Mouse (Mus musculus) forebrain, embryonic 14.5 days (tissue): ENCODE results near the gene Rassf6. TPM values are rescaled to one million over a fixed set of nuclear protein-coding genes. Genes with fewer than 3 reads are reported as not detected.

ENCODE experiments used
- ATAC-seq: fragments of 200-750 bp; cut with Nextera tagmentation; 2 replicates; pipeline ENCODE4 v1.8.0; 2017; ENCODE audit warnings: mild to moderate bottlenecking, moderate library complexity
- DNase-seq: peaks from one replicate; pipeline ENCODE4 v3.0.0-alpha.2; 2015; ENCODE audit warnings: low spot score
- H3K27ac ChIP-seq: fragments of 300-500 bp; sonication (generic); 2 replicates; pipeline ENCODE4 v1.5.1; 2014; ENCODE audit warnings: low read depth, mild to moderate bottlenecking, control low read depth, low read length, moderate library complexity
- H3K27me3 ChIP-seq: fragments of 300-500 bp; sonication (generic); replicated peaks from 2 replicates; pipeline ENCODE4 v1.6.1; 2014; ENCODE audit warnings: low read length, control low read depth, mixed read lengths; ENCODE audit not compliant: control insufficient read depth, insufficient read depth
- H3K36me3 ChIP-seq: fragments of 300-500 bp; sonication (generic); 2 replicates; pipeline ENCODE4 v1.6.1; 2014; ENCODE audit warnings: low read length, control low read depth; ENCODE audit not compliant: control insufficient read depth, insufficient read depth
- H3K4me1 ChIP-seq: fragments of 300-500 bp; sonication (generic); 2 replicates; pipeline ENCODE4 v1.6.1; 2014; ENCODE audit warnings: antibody characterized with exemption, low read length, control low read depth; ENCODE audit not compliant: control insufficient read depth, insufficient read depth
- H3K4me2 ChIP-seq: fragments of 300-500 bp; sonication (generic); 2 replicates; pipeline ENCODE4 v1.6.1; 2014; ENCODE audit warnings: mild to moderate bottlenecking, control low read depth, low read length
- H3K4me3 ChIP-seq: fragments of 300-500 bp; sonication (generic); 2 replicates; pipeline ENCODE4 v1.5.1; 2014; ENCODE audit warnings: low read depth, low read length, control low read depth
- H3K9ac ChIP-seq: fragments of 300-500 bp; sonication (generic); 2 replicates; pipeline ENCODE4 v1.6.1; 2014; ENCODE audit warnings: mild to moderate bottlenecking, low read length, control low read depth, moderate library complexity
- H3K9me3 ChIP-seq: fragments of 300-500 bp; sonication (generic); replicated peaks from 2 replicates; pipeline ENCODE4 v1.6.1; 2016; ENCODE audit warnings: low read length, control low read depth, mixed read lengths; ENCODE audit not compliant: control insufficient read depth
- WGBS: fragments of 180-500 bp; shearing (Covaris S2); extraction: QIAGEN DNeasy Blood & Tissue Kit; methylation state at CpG from one replicate; pipeline ENCODE4 v1.1.7; 2014; 5-methylcytosine and 5-hydroxymethylcytosine counted together
- polyA plus RNA-seq: library from polyadenylated mRNA; unstranded; fragments of >200 nt; fragmentation: Nextera tagmentation; extraction: Ambion mirVana; gene quantifications from 2 replicates; pipeline ENCODE4 v1.2.1, GENCODE M21; 2014

Rassf6 gene
- polyA plus RNA-seq, 1 experiment from 2014 or later: 0.74 TPM

DNA sequence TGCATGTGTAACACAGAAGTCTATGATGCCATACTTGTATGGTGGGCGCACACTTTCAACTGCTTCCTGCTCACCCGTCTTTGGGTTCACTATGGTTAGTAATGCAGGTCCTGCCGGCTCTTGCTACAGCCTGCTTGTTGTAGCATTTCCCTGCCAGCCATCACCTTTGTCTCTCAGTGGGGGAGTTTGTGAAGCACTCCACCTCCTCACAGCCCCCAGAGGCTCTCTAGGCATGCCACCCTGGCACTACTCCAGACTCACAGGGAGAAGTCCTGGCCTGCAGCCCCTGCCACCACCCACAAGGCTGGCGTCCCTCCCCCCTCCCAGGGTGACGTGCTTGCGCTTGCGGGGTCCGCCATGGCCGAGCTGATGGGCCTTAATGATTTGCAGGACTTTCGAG, 49.8 kb downstream of the Rassf6 start:
- H3K4me3 ChIP-seq: no peak overlapping the region
- H3K36me3 ChIP-seq: no peaks in the 10 kb centered on the region
- H3K9me3 ChIP-seq: no peaks in the 10 kb centered on the region
- DNase-seq (no peak), ATAC-seq (no peak)
- no peak overlapping the region for H3K9ac ChIP-seq
- H3K4me1 ChIP-seq: no peaks in the 10 kb centered on the region
- no peaks in the 10 kb centered on the region for H3K27me3 ChIP-seq
- no peak overlapping the region for H3K4me2 ChIP-seq
- WGBS: 84% methylated on average over 10 of the region's 10 CpGs
- H3K27ac ChIP-seq: no peak overlapping the region

DNA sequence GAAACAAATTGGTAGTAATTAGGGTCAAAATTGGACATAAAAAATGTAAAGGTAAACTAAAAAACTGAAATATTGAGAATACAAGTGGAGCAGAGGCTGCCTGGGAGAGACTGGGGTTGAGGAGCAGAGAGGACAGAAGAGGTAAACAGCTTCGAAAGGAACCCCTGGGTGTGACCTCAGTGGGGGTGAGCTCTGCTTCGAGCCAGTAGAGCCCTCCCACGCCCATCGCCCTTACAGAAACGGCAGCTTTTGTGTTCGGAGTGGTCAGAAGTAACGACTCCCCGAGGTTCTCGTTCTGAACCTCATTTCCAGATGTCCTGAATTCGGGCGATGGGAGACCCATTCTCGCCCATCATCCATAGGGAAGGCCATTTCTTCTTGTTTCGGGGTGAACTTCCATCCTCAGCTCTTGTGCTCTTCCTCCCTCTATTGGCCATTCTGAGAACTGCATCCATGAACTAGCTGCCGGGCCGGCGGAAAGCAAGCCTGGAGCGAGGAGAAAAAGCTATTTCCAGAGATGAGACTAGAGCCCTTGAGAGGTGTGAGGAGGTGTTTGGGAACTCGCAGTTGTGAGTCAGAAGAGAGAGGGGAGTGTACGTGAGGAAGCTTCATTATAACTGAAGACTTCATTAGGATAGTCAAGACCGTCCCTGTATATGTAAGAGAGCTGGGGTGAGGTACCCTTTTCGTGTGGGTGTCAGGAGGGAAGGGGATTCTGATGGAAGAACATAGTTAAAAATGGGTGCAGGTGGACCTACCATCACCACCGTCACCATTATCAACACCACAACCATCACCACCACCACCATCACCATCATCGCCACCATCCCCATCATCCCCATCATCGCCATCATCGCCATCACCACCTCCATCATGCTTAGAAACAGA, 51.5 kb downstream of the Rassf6 start:
- peak overlapping the region; percentile 59 for H3K4me2 ChIP-seq
- ATAC-seq (peak; percentile 87), DNase-seq (peak; percentile 88)
- no peaks in the 10 kb centered on the region for H3K9me3 ChIP-seq
- H3K27me3 ChIP-seq: no peaks in the 10 kb centered on the region
- no peaks in the 10 kb centered on the region for H3K4me1 ChIP-seq
- 24% methylated on average over 25 of the region's 25 CpGs for WGBS
- no peaks in the 10 kb centered on the region for H3K36me3 ChIP-seq
- H3K4me3 ChIP-seq: peak overlapping the region; percentile 30
- no peak overlapping the region for H3K27ac ChIP-seq
- H3K9ac ChIP-seq: peak overlapping the region; percentile 48; the same call in 1 of the 2 replicates

DNA sequence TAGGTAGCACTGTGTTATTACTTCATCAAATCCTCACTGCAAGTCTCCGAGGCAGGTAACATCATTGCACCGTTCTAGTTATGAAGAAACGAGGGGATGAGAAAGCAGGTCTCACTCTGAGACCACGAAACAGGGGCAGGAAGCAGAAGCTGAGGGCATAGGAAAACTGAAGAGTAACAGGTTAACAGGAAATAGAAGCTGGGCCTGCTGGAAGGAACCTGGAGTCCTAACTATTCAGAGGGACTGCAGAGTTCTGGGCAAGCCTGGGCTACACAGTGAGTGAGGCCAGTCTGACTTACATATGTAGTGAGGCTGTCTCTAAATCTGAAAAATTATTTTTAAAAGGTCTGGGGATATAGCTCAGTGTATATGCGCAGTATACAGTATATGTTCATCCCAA, 52.4 kb downstream of the Rassf6 start:
- Histone ChIP-seq H3K4me2 (no peak overlapping the region), H3K4me3 (no peak overlapping the region), H3K27me3 (no peaks in the 10 kb centered on the region), H3K9me3 (no peaks in the 10 kb centered on the region), H3K4me1 (no peaks in the 10 kb centered on the region), H3K9ac (no peak overlapping the region), H3K27ac (no peak overlapping the region), H3K36me3 (no peaks in the 10 kb centered on the region)
- no peak for ATAC-seq
- DNase-seq: no peak
- 93% methylated on average over 5 of the region's 5 CpGs for WGBS

GRCm38 (mm10) chr5:90586511-90586910, 53.9 kb downstream of the Rassf6 start:
- H3K9me3 ChIP-seq: no peaks in the 10 kb centered on the region
- ATAC-seq (no peak), DNase-seq (peak; percentile 33)
- no peaks in the 10 kb centered on the region for H3K36me3 ChIP-seq
- no peak overlapping the region for H3K4me3 ChIP-seq
- no peaks in the 10 kb centered on the region for H3K4me1 ChIP-seq
- no peak overlapping the region for H3K4me2 ChIP-seq
- no peak overlapping the region for H3K27ac ChIP-seq
- 72% methylated on average over 5 of the region's 5 CpGs for WGBS
- H3K27me3 ChIP-seq: no peaks in the 10 kb centered on the region
- H3K9ac ChIP-seq: no peak overlapping the region

DNA sequence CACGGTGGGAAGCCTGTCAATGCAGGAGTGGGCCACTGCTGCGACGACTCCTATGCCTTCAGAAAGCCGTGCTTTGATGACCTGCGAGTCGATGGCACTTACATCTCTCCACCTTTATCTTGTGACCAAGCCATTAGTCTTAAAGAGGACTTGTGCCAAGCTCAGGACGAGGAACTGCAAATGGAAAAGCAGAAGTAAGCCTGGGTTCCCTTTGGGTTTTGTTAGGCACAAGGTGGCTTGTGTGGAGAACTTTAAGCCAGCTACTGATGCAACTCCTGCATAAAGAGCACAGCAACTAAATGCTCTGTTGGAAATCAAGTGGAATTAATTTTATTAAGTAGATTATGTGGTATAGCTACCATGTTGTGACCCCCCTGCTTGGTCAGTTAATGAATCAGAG, 55.7 kb downstream of the Rassf6 start:
- Histone ChIP-seq H3K4me1 (no peaks in the 10 kb centered on the region), H3K36me3 (no peaks in the 10 kb centered on the region), H3K27me3 (no peaks in the 10 kb centered on the region), H3K27ac (no peak overlapping the region), H3K9ac (no peak overlapping the region), H3K4me3 (no peak overlapping the region), H3K9me3 (no peaks in the 10 kb centered on the region), H3K4me2 (no peak overlapping the region)
- ATAC-seq (no peak), DNase-seq (no peak)
- WGBS: 76% methylated on average over 7 of the region's 7 CpGs

DNA sequence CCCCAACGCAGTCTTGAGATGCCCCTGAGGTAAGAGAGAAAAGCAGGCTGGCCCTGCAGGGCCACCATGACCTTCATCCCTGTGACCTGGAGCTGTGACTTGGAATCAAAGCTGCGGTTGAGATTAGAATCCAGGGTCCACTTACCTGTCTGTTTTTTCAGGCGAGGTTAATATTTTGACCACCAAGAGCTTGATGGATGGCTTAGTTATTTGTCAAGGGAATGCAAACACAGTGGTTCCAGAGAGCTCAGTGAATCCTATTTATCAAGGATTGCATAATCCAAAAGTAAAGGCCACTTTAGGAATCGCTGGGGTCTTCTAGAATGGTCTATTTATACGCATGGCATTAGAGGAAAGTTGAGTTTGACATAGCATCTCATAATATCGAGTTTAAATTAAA, 58.3 kb downstream of the Rassf6 start:
- ATAC-seq (no peak), DNase-seq (no peak)
- Histone ChIP-seq H3K27ac (no peak overlapping the region), H3K4me3 (no peak overlapping the region), H3K4me2 (no peak overlapping the region), H3K4me1 (no peaks in the 10 kb centered on the region), H3K36me3 (no peaks in the 10 kb centered on the region), H3K9me3 (no peaks in the 10 kb centered on the region), H3K9ac (no peak overlapping the region), H3K27me3 (no peaks in the 10 kb centered on the region)
- WGBS: 95% methylated on average over 6 of the region's 6 CpGs

DNA sequence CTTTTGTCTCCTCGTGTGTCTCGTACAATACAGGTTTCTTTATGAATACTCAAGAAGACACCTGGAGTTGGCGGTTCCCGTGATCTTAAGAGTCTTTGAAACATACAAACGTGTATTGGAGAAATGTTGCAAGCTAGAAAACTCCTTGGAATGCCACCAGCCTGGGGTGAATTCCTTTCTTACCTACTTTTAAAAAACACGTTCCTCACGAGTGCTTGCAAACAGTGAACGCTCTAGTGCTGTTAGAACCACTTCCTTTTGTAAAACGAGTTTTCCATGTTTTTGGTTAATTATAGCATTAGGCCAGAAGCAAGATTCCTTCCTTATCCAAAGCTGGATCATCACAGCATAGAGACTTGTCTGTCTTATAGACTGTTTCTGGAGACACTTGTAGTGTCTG, 60.9 kb downstream of the Rassf6 start:
- H3K27ac ChIP-seq: no peak overlapping the region
- H3K4me3 ChIP-seq: no peak overlapping the region
- no peak for DNase-seq
- 92% methylated on average over 9 of the region's 9 CpGs for WGBS
- H3K36me3 ChIP-seq: no peaks in the 10 kb centered on the region
- ATAC-seq: no peak
- H3K9ac ChIP-seq: no peak overlapping the region
- no peaks in the 10 kb centered on the region for H3K27me3 ChIP-seq
- no peaks in the 10 kb centered on the region for H3K4me1 ChIP-seq
- no peaks in the 10 kb centered on the region for H3K9me3 ChIP-seq
- H3K4me2 ChIP-seq: no peak overlapping the region

GRCm38 (mm10) chr5:90577751-90578150, 62.7 kb downstream of the Rassf6 start:
- 90% methylated on average over 9 of the region's 9 CpGs for WGBS
- Histone ChIP-seq H3K27me3 (no peaks in the 10 kb centered on the region), H3K4me1 (no peaks in the 10 kb centered on the region), H3K4me2 (no peak overlapping the region), H3K27ac (no peak overlapping the region), H3K4me3 (no peak overlapping the region), H3K36me3 (no peaks in the 10 kb centered on the region), H3K9me3 (no peaks in the 10 kb centered on the region), H3K9ac (no peak overlapping the region)
- DNase-seq (no peak), ATAC-seq (no peak)

DNA sequence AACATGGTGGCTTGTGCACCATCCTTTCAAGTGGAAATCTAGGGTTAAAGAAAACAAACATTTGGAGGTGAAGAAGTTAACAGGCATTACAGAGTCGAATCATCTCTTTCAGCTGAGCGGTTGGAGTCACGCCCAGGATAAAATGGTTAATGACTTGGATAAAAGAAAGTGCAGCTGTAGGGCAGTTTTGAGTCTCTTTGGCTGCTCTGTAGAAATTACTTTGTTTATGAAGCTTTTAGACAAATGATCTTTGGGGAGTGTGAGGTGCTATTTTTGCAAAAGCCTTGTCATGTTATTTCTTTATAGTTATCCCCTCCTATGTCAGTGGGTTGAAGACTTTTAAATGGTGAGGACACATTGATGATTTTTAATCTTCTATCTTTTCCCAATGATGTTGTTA, 69.2 kb downstream of the Rassf6 start:
- H3K36me3 ChIP-seq: no peaks in the 10 kb centered on the region
- ATAC-seq (no peak), DNase-seq (no peak)
- WGBS: 41% methylated on average over 3 of the region's 3 CpGs
- no peak overlapping the region for H3K9ac ChIP-seq
- no peak overlapping the region for H3K4me3 ChIP-seq
- H3K27me3 ChIP-seq: no peaks in the 10 kb centered on the region
- no peaks in the 10 kb centered on the region for H3K4me1 ChIP-seq
- no peaks in the 10 kb centered on the region for H3K9me3 ChIP-seq
- no peak overlapping the region for H3K4me2 ChIP-seq
- H3K27ac ChIP-seq: no peak overlapping the region
